ENCODE assay signal across 10 mouse cellular contexts in genomic region chr4:149220481-149220880, GRCm38 (mm10). TPM values are rescaled to one million over a fixed set of nuclear protein-coding genes. Genes with fewer than 3 reads are reported as not detected.
DNase-seq lines count a peak whose midpoint lies in the region; ATAC-seq lines count a peak whose summit lies in the region.
"Had no signal": no experiment of that assay in that cellular context is flagged by ENCODE, and none has a peak within 500 bp of the region (broad histone marks: within the 10 kb centered on the region; RNA-seq: fewer than 3 reads in every experiment).

No protein-coding gene starts in this region.

- peaks cover 23% of the 10 kb centered on the region for H3K4me1 ChIP-seq in embryonic facial prominence, embryonic 15.5 days
- H3K4me1 ChIP-seq in hindbrain, embryonic 15.5 days (replicated peaks) = peaks cover 20% of the 10 kb centered on the region
- H3K4me1 ChIP-seq: limb, embryonic 12.5 days had no signal

- peak; percentile 85 for DNase-seq in retina, postnatal 1 day
- no peak for DNase-seq in retina, embryonic 14.5 days (ENCODE audit: low spot score)
- peak; percentile 19 for DNase-seq in retina, postnatal 7 days (ENCODE audit: low read depth, low spot score)
- no peak for DNase-seq in left cerebral cortex, postnatal 36 days (ENCODE audit: low spot score in 2 of 2)
- DNase-seq: heart, postnatal 10 days had no signal

- WGBS in embryonic facial prominence, embryonic 15.5 days = 76% methylated on average over 17 of the region's 17 CpGs
- 31% methylated on average over 17 of the region's 17 CpGs for WGBS in hindbrain, embryonic 15.5 days

- H3K4me3 ChIP-seq in embryonic facial prominence, embryonic 15.5 days (replicated peaks) = no peak overlapping the region
- no peak overlapping the region for H3K4me3 ChIP-seq in hindbrain, embryonic 15.5 days
- H3K4me3 ChIP-seq: limb, embryonic 12.5 days had no signal

- peaks cover 52% of the 10 kb centered on the region for H3K36me3 ChIP-seq in embryonic facial prominence, embryonic 15.5 days
- H3K36me3 ChIP-seq in hindbrain, embryonic 15.5 days = peaks cover 68% of the 10 kb centered on the region

- H3K9me3 ChIP-seq in embryonic facial prominence, embryonic 15.5 days (replicated peaks) = no peaks in the 10 kb centered on the region
- no peaks in the 10 kb centered on the region for H3K9me3 ChIP-seq in hindbrain, embryonic 15.5 days
- H3K9me3 ChIP-seq: G1E; limb, embryonic 12.5 days had no signal

- intact Hi-C loops in left cerebral cortex, postnatal 36 days (cut with DNase I) = no loop called here

- no peaks in the 10 kb centered on the region for H3K27me3 ChIP-seq in embryonic facial prominence, embryonic 15.5 days
- H3K27me3 ChIP-seq in hindbrain, embryonic 15.5 days = no peaks in the 10 kb centered on the region
- H3K27me3 ChIP-seq: limb, embryonic 12.5 days had no signal

- H3K9ac ChIP-seq in embryonic facial prominence, embryonic 15.5 days = no peak overlapping the region
- H3K9ac ChIP-seq in hindbrain, embryonic 15.5 days = no peak overlapping the region
- H3K9ac ChIP-seq: limb, embryonic 12.5 days had no signal

- ATAC-seq in embryonic facial prominence, embryonic 15.5 days (ENCODE audit: insufficient number of reproducible peaks, low FRiP score, low TSS enrichment, low read depth) = no peak
- peak; percentile 42; the same call in 1 of the 2 replicates for ATAC-seq in hindbrain, embryonic 15.5 days (ENCODE audit: low FRiP score, low read depth)
- ATAC-seq in megakaryocyte progenitor cell, adult 5-6 weeks (replicated peaks; ENCODE audit: poor library complexity) = no peak

- no peak overlapping the region for H3K4me2 ChIP-seq in embryonic facial prominence, embryonic 15.5 days (replicated peaks)
- H3K4me2 ChIP-seq in hindbrain, embryonic 15.5 days = no peak overlapping the region
- H3K4me2 ChIP-seq: limb, embryonic 12.5 days had no signal

- peak overlapping the region; percentile 48; the same call in 1 of the 2 replicates for H3K27ac ChIP-seq in embryonic facial prominence, embryonic 15.5 days (replicated peaks)
- peak overlapping the region; percentile 72 for H3K27ac ChIP-seq in hindbrain, embryonic 15.5 days (replicated peaks)
- H3K27ac ChIP-seq: limb, embryonic 12.5 days had no signal

RNA-seq across cellular contexts. Expression of gene Pgd, which starts 53.9 kb away (rescaled TPM):
- polyA plus RNA-seq in embryonic facial prominence, embryonic 15.5 days (2015; fragmentation: Nextera tagmentation; extraction: Ambion mirVana) = 104 and 106 TPM in 2 replicates
- 114 and 119 TPM in 2 replicates for polyA plus RNA-seq in hindbrain, embryonic 15.5 days (2015; fragmentation: Nextera tagmentation; extraction: Ambion mirVana)
- 128 and 132 TPM in 2 replicates for total RNA-seq in megakaryocyte progenitor cell, adult 5-6 weeks (2015)
- total RNA-seq in megakaryocyte progenitor cell, adult 5-6 weeks (2017) = 115 and 133 TPM in 2 replicates
- total RNA-seq in left cerebral cortex, postnatal 36 days (2021) = 10 to 100 TPM; 35.2 to 36.5 TPM

Comparison
In these comparisons a context has a peak if more than half of its experiments do, and no peak if none do; other contexts are left out.
1. DNase-seq: peak in retina, postnatal 1 day (single experiment) and retina, postnatal 7 days (single experiment); none in retina, embryonic 14.5 days (single experiment) and left cerebral cortex, postnatal 36 days (0 of 2).